Mouse (Mus musculus) right cerebral cortex, postnatal 10 days (tissue): Measurements from ENCODE around the gene Lman1l.

Experiments used
- DNase-seq, 2 experiments: peaks; one replicate each; pipeline ENCODE4 v3.0.0; 2021; ENCODE audit warnings: low spot score in 2 of 2

The Lman1l gene

GRCm38 (mm10) chr9:57620674-57621073, at the start of gene Lman1l:
Gene Lman1l (minus strand): TSS chr9:57620774.
- DNase-seq = no peak

GRCm38 (mm10) chr9:57669566-57669965, 49.0 kb upstream of the Lman1l start:
- DNase-seq = no peak

GRCm38 (mm10) chr9:57668277-57668676, 47.7 kb upstream of the Lman1l start:
- DNase-seq = no peak

- no peak for DNase-seq
Observed at GRCm38 (mm10) chr9:57667817-57668216, 47.2 kb upstream of the Lman1l start.

GRCm38 (mm10) chr9:57667136-57667535, 46.6 kb upstream of the Lman1l start:
- no peak for DNase-seq

GRCm38 (mm10) chr9:57666536-57666935, 46.0 kb upstream of the Lman1l start:
- DNase-seq = no peak

GRCm38 (mm10) chr9:57664616-57665015, 44.0 kb upstream of the Lman1l start:
- no peak for DNase-seq

- peak in 1 of 2 experiments; percentile 66 for DNase-seq
Observed at GRCm38 (mm10) chr9:57661552-57661951, 41.0 kb upstream of the Lman1l start.

- no peak for DNase-seq
Observed at GRCm38 (mm10) chr9:57660501-57660900, 39.9 kb upstream of the Lman1l start.

GRCm38 (mm10) chr9:57659774-57660173, 39.2 kb upstream of the Lman1l start:
- peak; percentile 80 to 87 for DNase-seq

- no peak for DNase-seq
Observed at GRCm38 (mm10) chr9:57658970-57659369, 38.4 kb upstream of the Lman1l start.

GRCm38 (mm10) chr9:57657843-57658242, 37.3 kb upstream of the Lman1l start:
- DNase-seq = no peak

- no peak for DNase-seq
Observed at GRCm38 (mm10) chr9:57656631-57657350, 36.2 kb upstream of the Lman1l start.

- peak; percentile 92 to 95 for DNase-seq
Observed at GRCm38 (mm10) chr9:57655749-57656148, 35.2 kb upstream of the Lman1l start.

GRCm38 (mm10) chr9:57654966-57655365, 34.4 kb upstream of the Lman1l start:
- no peak for DNase-seq

GRCm38 (mm10) chr9:57653283-57653682, 32.7 kb upstream of the Lman1l start, which contains the start of gene Csk:
Gene Csk (minus strand): TSS chr9:57653631.
- no peak for DNase-seq

- DNase-seq = peak in 1 of 2 experiments; percentile 17
Observed at GRCm38 (mm10) chr9:57652855-57653254, 32.3 kb upstream of the Lman1l start.

GRCm38 (mm10) chr9:57652351-57652750, 31.8 kb upstream of the Lman1l start:
- DNase-seq = peak in 1 of 2 experiments; percentile 22

- peak in 1 of 2 experiments; percentile 45 for DNase-seq
Observed at GRCm38 (mm10) chr9:57650786-57651311, 30.3 kb upstream of the Lman1l start.

- DNase-seq = no peak
Observed at GRCm38 (mm10) chr9:57650130-57650785, 29.7 kb upstream of the Lman1l start.

- no peak for DNase-seq
Observed at GRCm38 (mm10) chr9:57647286-57648108, 26.9 kb upstream of the Lman1l start.

- no peak for DNase-seq
Observed at GRCm38 (mm10) chr9:57646551-57647103, 26.1 kb upstream of the Lman1l start.
